In genomic region chr2:121140018-121140882, GRCm38 (mm10) we compare ENCODE assay signal across 8 mouse cellular contexts. TPM values are rescaled to one million over a fixed set of nuclear protein-coding genes. Genes with fewer than 3 reads are reported as not detected.
DNase-seq lines count a peak whose midpoint lies in the region; ATAC-seq and TF ChIP-seq lines count a peak whose summit lies in the region.

TSS of gene Adal (plus strand) at chr2:121140428.
TSS of gene Lcmt2 (minus strand) at chr2:121140653.

- under 1% methylated on average over 49 of the region's 87 CpGs for WGBS in embryonic facial prominence, embryonic 14.5 days
- 3% methylated on average over 84 of the region's 87 CpGs for WGBS in limb, embryonic 14.5 days
- WGBS in midbrain, postnatal 0 days: under 1% methylated on average over 85 of the region's 87 CpGs

- H3K36me3 ChIP-seq in embryonic facial prominence, embryonic 14.5 days (ENCODE audit: control insufficient read depth, insufficient read depth, low read length): peaks cover 34% of the 10 kb centered on the region
- H3K36me3 ChIP-seq in limb, embryonic 14.5 days (ENCODE audit: control insufficient read depth, insufficient read depth, low read length): peaks cover 21% of the 10 kb centered on the region
- 0 out of 2 replicates have a peak, but pooled peaks cover 9% of the 10 kb centered on the region for H3K36me3 ChIP-seq in midbrain, postnatal 0 days (ENCODE audit: insufficient read depth, low read length)

- DNase-seq in 3134 (ENCODE audit: extremely low read depth, insufficient read length, low spot score): peak; percentile 72
- DNase-seq in adrenal gland, postnatal 4 days (ENCODE audit: low spot score in 2 of 2): peak; percentile 72 to 80
- DNase-seq in embryonic facial prominence, embryonic 14.5 days (ENCODE audit: low spot score): peak; percentile 97
- peak; percentile 90 for DNase-seq in heart, adult 8-10 months (ENCODE audit: low spot score)
- peak; percentile 93 for DNase-seq in kidney, adult 9 months
- DNase-seq in limb, embryonic 14.5 days (ENCODE audit: low spot score): peak; percentile 91
- peak; percentile 95 for DNase-seq in midbrain, postnatal 0 days (ENCODE audit: low spot score)
- DNase-seq in spleen, postnatal 14 days (ENCODE audit: low spot score in 2 of 2): peak; percentile 74 to 88

- H3K4me3 ChIP-seq in embryonic facial prominence, embryonic 14.5 days (ENCODE audit: low read depth, low read length): peak within 1 kb of the TSS; percentile 72
- H3K4me3 ChIP-seq in limb, embryonic 14.5 days (replicated peaks; ENCODE audit: low read length): peak within 1 kb of the TSS; percentile 67
- H3K4me3 ChIP-seq in midbrain, postnatal 0 days (ENCODE audit: low read depth, low read length): peak within 1 kb of the TSS; percentile 52

- peak within 1 kb of the TSS; percentile 92 for H3K9ac ChIP-seq in embryonic facial prominence, embryonic 14.5 days (ENCODE audit: low read depth, low read length)
- H3K9ac ChIP-seq in limb, embryonic 14.5 days (ENCODE audit: low read depth, low read length, severe bottlenecking): peak within 1 kb of the TSS; percentile 78
- H3K9ac ChIP-seq in midbrain, postnatal 0 days (replicated peaks; ENCODE audit: low read length, poor library complexity, severe bottlenecking): peak within 1 kb of the TSS; percentile 68

- peak within 1 kb of the TSS; percentile 99 for H3K27ac ChIP-seq in embryonic facial prominence, embryonic 14.5 days (replicated peaks; ENCODE audit: low read depth, low read length)
- peak within 1 kb of the TSS; percentile 99 for H3K27ac ChIP-seq in limb, embryonic 14.5 days (replicated peaks; ENCODE audit: low read depth, low read length)
- peak within 1 kb of the TSS; percentile 97 for H3K27ac ChIP-seq in midbrain, postnatal 0 days (ENCODE audit: low read depth, low read length)

- peaks cover 14% of the 10 kb centered on the region for H3K4me1 ChIP-seq in embryonic facial prominence, embryonic 14.5 days (ENCODE audit: control insufficient read depth, insufficient read depth, low read length)
- peaks cover 20% of the 10 kb centered on the region; the same call in 1 of the 2 replicates for H3K4me1 ChIP-seq in limb, embryonic 14.5 days (ENCODE audit: control insufficient read depth, insufficient read depth, low read length)
- peaks cover 10% of the 10 kb centered on the region; the same call in 1 of the 2 replicates for H3K4me1 ChIP-seq in midbrain, postnatal 0 days (ENCODE audit: insufficient read depth, low read length)

- ATAC-seq in embryonic facial prominence, embryonic 14.5 days (ENCODE audit: low read depth): peak; percentile 95
- peak; percentile 94 for ATAC-seq in limb, embryonic 14.5 days (ENCODE audit: low FRiP score, low read depth)
- ATAC-seq in midbrain, postnatal 0 days (ENCODE audit: low FRiP score): peak; percentile 95

- H3K27me3 ChIP-seq in embryonic facial prominence, embryonic 14.5 days (replicated peaks; ENCODE audit: control insufficient read depth, insufficient read depth, low read length): no peaks in the 10 kb centered on the region
- no peaks in the 10 kb centered on the region for H3K27me3 ChIP-seq in limb, embryonic 14.5 days (ENCODE audit: control insufficient read depth, insufficient read depth, low read length)
- no peaks in the 10 kb centered on the region for H3K27me3 ChIP-seq in midbrain, postnatal 0 days (ENCODE audit: insufficient read depth, low read length)

- TF ChIP-seq POLR2A in limb, embryonic 14.5 days (IDR thresholded peaks at IDR 0.05; ENCODE audit: borderline replicate concordance, extremely low read depth, insufficient read depth, insufficient read length): peak; percentile 75; the same call in 1 of the 2 replicates

- peak within 1 kb of the TSS; percentile 95 for H3K4me2 ChIP-seq in embryonic facial prominence, embryonic 14.5 days (ENCODE audit: low read depth, low read length)
- peak within 1 kb of the TSS; percentile 74 for H3K4me2 ChIP-seq in limb, embryonic 14.5 days (replicated peaks; ENCODE audit: low read depth, low read length, severe bottlenecking)
- peak within 1 kb of the TSS; percentile 80 for H3K4me2 ChIP-seq in midbrain, postnatal 0 days (ENCODE audit: low read depth, low read length, poor library complexity, severe bottlenecking)

- 0 out of 2 replicates have a peak, but pooled peaks cover 8% of the 10 kb centered on the region for H3K9me3 ChIP-seq in embryonic facial prominence, embryonic 14.5 days (ENCODE audit: control insufficient read depth, low read length)
- no peaks in the 10 kb centered on the region for H3K9me3 ChIP-seq in limb, embryonic 14.5 days (ENCODE audit: control insufficient read depth, low read length)
- H3K9me3 ChIP-seq in midbrain, postnatal 0 days (ENCODE audit: low read length): no peaks in the 10 kb centered on the region

- TF ChIP-seq CTCF in midbrain, postnatal 0 days (IDR thresholded peaks at IDR 0.05): no peak

RNA-seq across cellular contexts. Expression of gene Adal, which starts in this region (rescaled TPM):
- total RNA-seq in adrenal gland, postnatal 4 days (2021): 10 to 100 TPM; 17.5 to 17.9 TPM
- polyA plus RNA-seq in embryonic facial prominence, embryonic 14.5 days (2014; fragmentation: Nextera tagmentation; extraction: Ambion mirVana): 20.3 and 20.4 TPM in 2 replicates
- total RNA-seq in heart, adult 8-10 months (2022): 10 to 100 TPM in 2 of 4 experiments, 1 to 10 TPM in 2; 9.6 to 11.7 (median 10.3) TPM
- 15.0 and 16.8 TPM in 2 replicates for polyA plus RNA-seq in limb, embryonic 14.5 days (2012; rRNA removed)
- polyA plus RNA-seq in limb, embryonic 14.5 days (2014; fragmentation: Nextera tagmentation; extraction: Ambion mirVana): 17.8 and 19.5 TPM in 2 replicates
- total RNA-seq in midbrain, postnatal 0 days (2014; rRNA removed): 17.1 and 21.7 TPM in 2 replicates
- 18.2 and 19.1 TPM in 2 replicates for polyA plus RNA-seq in midbrain, postnatal 0 days (2015; fragmentation: Nextera tagmentation; extraction: Ambion mirVana)

RNA-seq across cellular contexts. Expression of gene Lcmt2, which starts in this region (rescaled TPM):
- 1 to 10 TPM; 9.5 to 9.9 TPM for total RNA-seq in adrenal gland, postnatal 4 days (2021)
- 14.9 and 16.9 TPM in 2 replicates for polyA plus RNA-seq in embryonic facial prominence, embryonic 14.5 days (2014; fragmentation: Nextera tagmentation; extraction: Ambion mirVana)
- 10 to 100 TPM in 3 of 4 experiments, 1 to 10 TPM in 1; 10.0 to 11.5 (median 10.3) TPM for total RNA-seq in heart, adult 8-10 months (2022)
- 9.4 and 10.3 TPM in 2 replicates for polyA plus RNA-seq in limb, embryonic 14.5 days (2012; rRNA removed)
- 19.9 and 21.3 TPM in 2 replicates for polyA plus RNA-seq in limb, embryonic 14.5 days (2014; fragmentation: Nextera tagmentation; extraction: Ambion mirVana)
- total RNA-seq in midbrain, postnatal 0 days (2014; rRNA removed): 10.0 and 11.2 TPM in 2 replicates
- polyA plus RNA-seq in midbrain, postnatal 0 days (2015; fragmentation: Nextera tagmentation; extraction: Ambion mirVana): 13.5 and 14.8 TPM in 2 replicates

Comparison
In these comparisons a context has a peak if more than half of its experiments do, and no peak if none do; other contexts are left out.
1. Peak in every context shown above with its lines: DNase-seq, ATAC-seq, H3K4me3 ChIP-seq and H3K27ac ChIP-seq.